Mouse (Mus musculus): ENCODE results near the gene Gm20388. TPM values are rescaled to one million over a fixed set of nuclear protein-coding genes. Genes with fewer than 3 reads are reported as not detected.

The Gm20388 gene
- polyA plus RNA-seq, 1 experiment from 2014 or later = not detected

- 26% methylated on average over 6 of the region's 6 CpGs for WGBS (ENCODE audit: insufficient replicate concordance)
These were observed 1950.6 kb downstream of the Gm20388 start for GRCm38 (mm10) chr8:121861276-121861675.

DNA sequence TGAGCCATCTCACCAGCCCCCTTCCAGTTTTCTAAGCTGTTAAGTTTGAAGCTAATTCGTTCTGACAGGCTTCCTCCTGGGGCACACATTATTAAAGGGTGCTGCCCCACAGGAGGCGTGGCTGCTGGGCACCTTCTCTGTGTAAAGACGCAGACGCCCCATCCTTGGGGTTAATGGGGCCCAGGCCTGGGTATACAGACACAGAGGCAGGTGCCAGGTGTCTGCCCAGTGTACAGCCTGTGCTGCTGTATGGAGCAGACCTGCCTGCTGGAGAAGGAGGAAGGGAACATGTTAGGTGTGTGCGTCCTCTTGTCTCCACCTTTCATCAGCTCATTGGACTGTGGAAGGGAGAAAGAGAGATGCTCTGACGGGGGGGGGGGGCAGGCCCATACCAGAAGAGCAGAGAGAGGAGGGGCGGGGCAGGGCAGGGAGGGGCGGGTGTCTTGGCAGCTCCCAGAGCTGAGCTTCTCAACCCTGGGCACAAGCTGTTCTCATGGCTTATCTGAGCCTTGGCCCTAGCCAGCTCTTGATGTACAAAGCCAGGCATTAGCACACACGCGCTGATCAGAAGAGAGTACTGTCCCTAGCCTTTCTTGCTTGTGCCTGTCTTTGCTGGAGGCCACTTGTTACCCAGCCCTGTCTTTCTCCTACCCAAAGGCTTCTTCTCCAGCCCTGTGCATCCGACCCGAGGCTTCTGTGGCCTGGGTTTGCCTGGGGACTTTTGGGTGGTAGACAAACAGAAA is 1951.3 kb downstream of the Gm20388 start:
- H3K4me1 ChIP-seq = no peaks in the 10 kb centered on the region
- ATAC-seq = 0 out of 2 replicates have a peak, but pooled peaks have one; percentile 35

More at GRCm38 (mm10) chr8:121861276-121861675, 1950.6 kb downstream of the Gm20388 start:
- Histone ChIP-seq H3K4me2 (no peak overlapping the region), H3K36me3 (no peaks in the 10 kb centered on the region), H3K9ac (no peak overlapping the region), H3K4me3 (no peak overlapping the region), H3K4me1 (no peaks in the 10 kb centered on the region), H3K27me3 (replicated peaks) (peaks cover 36% of the 10 kb centered on the region), H3K27ac (no peak overlapping the region), H3K9me3 (replicated peaks) (no peaks in the 10 kb centered on the region)
- ATAC-seq = no peak

GRCm38 (mm10) chr8:121865356-121865755 is 1954.7 kb downstream of the Gm20388 start:
- Histone ChIP-seq H3K9ac (no peak overlapping the region), H3K9me3 (replicated peaks) (no peaks in the 10 kb centered on the region), H3K4me3 (no peak overlapping the region), H3K4me1 (no peaks in the 10 kb centered on the region), H3K27ac (no peak overlapping the region), H3K27me3 (replicated peaks) (peaks cover 25% of the 10 kb centered on the region), H3K36me3 (no peaks in the 10 kb centered on the region), H3K4me2 (no peak overlapping the region)
- ATAC-seq = no peak
- 74% methylated on average over 8 of the region's 8 CpGs for WGBS (ENCODE audit: insufficient replicate concordance)

More for the DNA sequence above, 1951.3 kb downstream of the Gm20388 start:
- Histone ChIP-seq H3K27ac (no peak overlapping the region), H3K27me3 (replicated peaks) (peaks cover 36% of the 10 kb centered on the region), H3K36me3 (no peaks in the 10 kb centered on the region), H3K9ac (no peak overlapping the region), H3K4me2 (no peak overlapping the region), H3K4me3 (no peak overlapping the region), H3K9me3 (replicated peaks) (no peaks in the 10 kb centered on the region)
- WGBS (ENCODE audit: insufficient replicate concordance) = 56% methylated on average over 12 of the region's 12 CpGs

- Histone ChIP-seq H3K4me1 (peaks cover 10% of the 10 kb centered on the region), H3K27ac (no peak overlapping the region), H3K9ac (no peak overlapping the region), H3K9me3 (replicated peaks) (no peaks in the 10 kb centered on the region), H3K4me2 (no peak overlapping the region), H3K4me3 (no peak overlapping the region), H3K36me3 (no peaks in the 10 kb centered on the region), H3K27me3 (replicated peaks) (peaks cover 35% of the 10 kb centered on the region)
- no peak for ATAC-seq
- WGBS (ENCODE audit: insufficient replicate concordance) = 78% methylated on average over 5 of the region's 5 CpGs
These were observed 1957.6 kb downstream of the Gm20388 start for GRCm38 (mm10) chr8:121868196-121868595.

GRCm38 (mm10) chr8:121868896-121869295 is 1958.3 kb downstream of the Gm20388 start:
- Histone ChIP-seq H3K36me3 (no peaks in the 10 kb centered on the region), H3K4me2 (no peak overlapping the region), H3K9ac (no peak overlapping the region), H3K4me3 (no peak overlapping the region), H3K4me1 (peaks cover 10% of the 10 kb centered on the region), H3K27me3 (replicated peaks) (peaks cover 40% of the 10 kb centered on the region), H3K9me3 (replicated peaks) (no peaks in the 10 kb centered on the region), H3K27ac (no peak overlapping the region)
- ATAC-seq = no peak
- 70% methylated on average over 7 of the region's 7 CpGs for WGBS (ENCODE audit: insufficient replicate concordance)

GRCm38 (mm10) chr8:121870190-121870589 is 1959.5 kb downstream of the Gm20388 start:
- no peak for ATAC-seq
- no peaks in the 10 kb centered on the region for H3K36me3 ChIP-seq
- no peak overlapping the region for H3K4me3 ChIP-seq
- WGBS (ENCODE audit: insufficient replicate concordance) = 70% methylated on average over 2 of the region's 2 CpGs
- no peak overlapping the region for H3K27ac ChIP-seq
- H3K9me3 ChIP-seq (replicated peaks) = no peaks in the 10 kb centered on the region
- no peak overlapping the region for H3K9ac ChIP-seq
- peaks cover 21% of the 10 kb centered on the region for H3K4me1 ChIP-seq
- H3K4me2 ChIP-seq = no peak overlapping the region
- peaks cover 38% of the 10 kb centered on the region for H3K27me3 ChIP-seq (replicated peaks)

GRCm38 (mm10) chr8:121871833-121872440 is 1961.3 kb downstream of the Gm20388 start:
- no peak overlapping the region for H3K27ac ChIP-seq
- no peaks in the 10 kb centered on the region for H3K9me3 ChIP-seq (replicated peaks)

DNA sequence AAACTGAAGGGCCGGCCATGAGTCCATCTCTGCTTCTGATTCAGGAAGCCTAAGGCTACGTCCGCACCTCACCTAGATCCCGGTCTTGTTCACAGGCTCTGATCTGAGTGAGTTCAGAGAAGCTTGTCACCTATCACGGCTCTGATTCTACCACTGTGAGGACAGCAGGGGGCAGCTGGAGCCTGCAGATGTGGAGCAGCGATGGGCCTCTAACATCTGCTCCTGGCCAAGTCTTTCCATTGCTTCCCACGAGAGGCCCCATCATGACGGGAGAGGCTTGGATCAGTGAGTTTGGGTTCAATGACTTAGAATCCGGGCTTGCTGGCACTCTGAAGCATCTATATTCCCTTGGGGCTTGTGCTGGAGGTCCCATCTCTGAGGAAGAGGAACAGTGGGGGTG is 1963.4 kb downstream of the Gm20388 start:
- ATAC-seq = peak; percentile 59
- Histone ChIP-seq H3K9me3 (replicated peaks) (no peaks in the 10 kb centered on the region), H3K36me3 (no peaks in the 10 kb centered on the region), H3K4me3 (no peak overlapping the region), H3K4me2 (no peak overlapping the region), H3K27ac (no peak overlapping the region), H3K4me1 (peaks cover 42% of the 10 kb centered on the region), H3K9ac (no peak overlapping the region), H3K27me3 (replicated peaks) (peaks cover 38% of the 10 kb centered on the region)
- WGBS (ENCODE audit: insufficient replicate concordance) = 50% methylated on average over 9 of the region's 9 CpGs

More at GRCm38 (mm10) chr8:121871833-121872440, 1961.3 kb downstream of the Gm20388 start:
- no peak overlapping the region for H3K9ac ChIP-seq
- H3K27me3 ChIP-seq (replicated peaks) = peaks cover 40% of the 10 kb centered on the region
- H3K4me1 ChIP-seq = peaks cover 33% of the 10 kb centered on the region
- ATAC-seq = no peak
- WGBS (ENCODE audit: insufficient replicate concordance) = 40% methylated on average over 10 of the region's 10 CpGs
- no peaks in the 10 kb centered on the region for H3K36me3 ChIP-seq
- H3K4me3 ChIP-seq = no peak overlapping the region
- H3K4me2 ChIP-seq = no peak overlapping the region

DNA sequence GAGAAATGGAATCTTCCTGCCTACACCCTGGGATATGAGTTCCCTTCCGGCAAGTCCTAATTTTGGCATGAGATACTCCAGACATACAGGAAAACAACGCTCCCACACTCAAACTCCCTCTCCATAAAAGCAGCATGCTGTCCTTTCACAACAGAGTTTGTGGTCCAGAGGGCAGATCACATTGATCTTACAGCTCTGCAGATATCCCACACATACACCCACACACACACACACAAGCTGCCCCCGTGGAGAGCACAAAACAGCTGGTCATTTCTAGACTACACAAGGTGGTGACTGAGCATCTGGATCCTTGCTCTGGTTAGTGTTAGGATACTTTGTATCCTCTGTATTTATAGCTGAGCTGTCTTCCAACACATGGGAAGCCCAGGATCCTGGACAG is 1964.4 kb downstream of the Gm20388 start:
- H3K4me1 ChIP-seq = peaks cover 44% of the 10 kb centered on the region
- H3K27ac ChIP-seq = no peak overlapping the region
- 63% methylated on average over 3 of the region's 3 CpGs for WGBS (ENCODE audit: insufficient replicate concordance)
- peaks cover 32% of the 10 kb centered on the region for H3K27me3 ChIP-seq (replicated peaks)
- peaks cover 6% of the 10 kb centered on the region for H3K36me3 ChIP-seq
- H3K4me3 ChIP-seq = no peak overlapping the region
- H3K9me3 ChIP-seq (replicated peaks) = no peaks in the 10 kb centered on the region
- H3K4me2 ChIP-seq = no peak overlapping the region
- ATAC-seq = no peak
- no peak overlapping the region for H3K9ac ChIP-seq

GRCm38 (mm10) chr8:121875517-121875916 is 1964.9 kb downstream of the Gm20388 start:
- H3K36me3 ChIP-seq = peaks cover 10% of the 10 kb centered on the region
- H3K9me3 ChIP-seq (replicated peaks) = no peaks in the 10 kb centered on the region
- no peak overlapping the region for H3K27ac ChIP-seq
- H3K4me1 ChIP-seq = peaks cover 48% of the 10 kb centered on the region
- H3K4me2 ChIP-seq = no peak overlapping the region
- 50% methylated on average over 9 of the region's 9 CpGs for WGBS (ENCODE audit: insufficient replicate concordance)
- no peak overlapping the region for H3K9ac ChIP-seq
- H3K4me3 ChIP-seq = no peak overlapping the region
- peaks cover 30% of the 10 kb centered on the region for H3K27me3 ChIP-seq (replicated peaks)
- no peak for ATAC-seq

GRCm38 (mm10) chr8:121877212-121877611 is 1966.6 kb downstream of the Gm20388 start:
- Histone ChIP-seq H3K36me3 (peaks cover 27% of the 10 kb centered on the region), H3K4me1 (peaks cover 42% of the 10 kb centered on the region), H3K9ac (no peak overlapping the region), H3K27ac (no peak overlapping the region), H3K4me3 (no peak overlapping the region), H3K4me2 (no peak overlapping the region), H3K9me3 (replicated peaks) (no peaks in the 10 kb centered on the region), H3K27me3 (replicated peaks) (peaks cover 17% of the 10 kb centered on the region)
- ATAC-seq = no peak
- WGBS (ENCODE audit: insufficient replicate concordance) = 25% methylated on average over 5 of the region's 5 CpGs

DNA sequence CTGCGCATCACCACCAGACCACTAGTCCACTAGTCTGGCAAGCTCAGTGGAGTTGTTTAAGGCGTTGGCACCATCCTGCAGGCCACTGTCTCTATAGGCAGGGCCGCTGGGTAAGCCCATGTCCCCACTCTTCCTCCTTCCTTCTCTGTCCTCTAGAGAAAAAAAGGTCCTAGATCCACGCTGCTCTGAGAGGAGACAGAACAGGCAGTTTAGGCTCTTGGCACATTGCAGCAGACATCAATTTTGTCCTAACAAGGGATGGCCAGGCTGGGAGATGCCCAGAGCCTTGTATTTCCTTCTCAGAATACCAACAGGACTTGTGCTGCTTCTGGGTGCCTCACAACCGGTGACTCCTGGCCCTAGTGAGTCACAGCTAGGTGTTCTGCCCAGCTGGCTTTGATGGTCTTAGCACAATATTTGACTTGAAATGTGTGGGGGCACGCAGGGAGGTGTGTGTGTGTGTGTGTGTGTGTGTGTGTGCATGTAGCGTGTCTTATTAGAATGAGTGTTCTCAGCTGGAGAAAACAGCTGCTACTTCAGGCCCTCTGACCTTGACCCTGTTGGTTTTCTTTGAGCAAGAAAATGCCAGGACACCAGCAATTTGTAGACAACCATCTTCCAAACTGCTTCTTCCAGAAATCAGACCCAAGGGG is 1967.3 kb downstream of the Gm20388 start:
- Histone ChIP-seq H3K36me3 (peaks cover 35% of the 10 kb centered on the region), H3K9ac (no peak overlapping the region), H3K27ac (0 out of 2 replicates have a peak overlapping the region, but pooled peaks have one; percentile 25), H3K9me3 (replicated peaks) (no peaks in the 10 kb centered on the region), H3K4me3 (no peak overlapping the region), H3K4me1 (peaks cover 39% of the 10 kb centered on the region), H3K4me2 (no peak overlapping the region), H3K27me3 (replicated peaks) (peaks cover 10% of the 10 kb centered on the region; the same call in 1 of the 2 replicates)
- ATAC-seq = no peak
- WGBS (ENCODE audit: insufficient replicate concordance) = 84% methylated on average over 7 of the region's 7 CpGs

Data from liver, embryonic 12.5 days (tissue).